Mouse (Mus musculus) lung, postnatal 10 days (tissue): Measurements from ENCODE around the gene Ppp1r1b.

ENCODE experiments used
- DNase-seq: peaks from one replicate; pipeline ENCODE4 v3.0.0; 2021

Ppp1r1b gene

GRCm38 (mm10) chr11:98347385-98348082 lies 670 bp upstream of the Ppp1r1b start:
- no peak for DNase-seq

DNA sequence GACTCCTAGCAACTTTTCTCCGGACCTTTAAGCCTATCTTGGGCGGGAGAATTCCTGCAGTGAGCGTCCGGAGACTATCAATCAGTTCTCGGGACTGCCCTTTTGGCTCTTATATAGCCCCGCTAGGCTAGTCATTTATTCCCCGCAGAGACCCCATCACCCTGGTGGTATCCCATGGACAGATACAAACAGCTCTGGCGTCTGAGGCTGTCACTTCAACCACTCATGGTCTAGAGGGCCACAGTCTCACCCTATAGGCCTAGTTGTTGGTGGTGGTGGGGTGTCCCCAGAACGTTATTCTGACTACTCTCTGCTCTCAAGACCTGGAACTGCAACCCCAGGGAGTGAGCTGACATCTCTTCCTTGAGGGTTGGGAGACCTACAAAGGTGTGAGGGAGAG lies 1.1 kb downstream of the Ppp1r1b start:
- no peak for DNase-seq

- DNase-seq, result no peak
Measured at GRCm38 (mm10) chr11:98352272-98352990, 4.2 kb downstream of the Ppp1r1b start.

DNA sequence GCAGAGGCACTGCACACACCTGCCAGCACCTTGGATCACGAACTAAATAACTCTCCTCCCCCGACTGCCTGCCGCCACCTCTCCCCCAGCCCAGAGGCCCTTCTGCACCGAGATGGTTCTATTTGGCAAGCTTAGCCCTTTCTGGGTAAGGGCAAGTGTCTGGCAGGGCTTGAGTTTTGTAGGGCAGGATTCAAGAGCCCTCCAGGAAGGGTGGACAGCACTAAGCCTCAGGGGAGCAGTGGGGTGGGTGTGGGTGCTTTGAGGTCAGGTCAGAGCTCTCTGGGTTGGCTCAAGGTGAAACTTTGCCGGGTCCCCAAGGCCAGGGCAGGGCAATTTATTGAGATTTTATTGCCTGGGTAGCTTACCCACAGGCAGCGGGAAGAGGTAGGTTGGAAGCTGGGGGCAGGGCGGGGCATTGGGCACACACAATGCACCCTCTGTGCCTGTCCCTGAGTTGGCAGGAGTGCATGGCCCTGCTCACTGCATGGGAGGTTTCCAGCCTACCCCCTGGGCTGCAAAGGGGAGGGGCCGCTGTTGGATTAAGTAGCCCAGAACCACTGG lies 5.5 kb downstream of the Ppp1r1b start:
- peak; percentile 53 for DNase-seq

DNA sequence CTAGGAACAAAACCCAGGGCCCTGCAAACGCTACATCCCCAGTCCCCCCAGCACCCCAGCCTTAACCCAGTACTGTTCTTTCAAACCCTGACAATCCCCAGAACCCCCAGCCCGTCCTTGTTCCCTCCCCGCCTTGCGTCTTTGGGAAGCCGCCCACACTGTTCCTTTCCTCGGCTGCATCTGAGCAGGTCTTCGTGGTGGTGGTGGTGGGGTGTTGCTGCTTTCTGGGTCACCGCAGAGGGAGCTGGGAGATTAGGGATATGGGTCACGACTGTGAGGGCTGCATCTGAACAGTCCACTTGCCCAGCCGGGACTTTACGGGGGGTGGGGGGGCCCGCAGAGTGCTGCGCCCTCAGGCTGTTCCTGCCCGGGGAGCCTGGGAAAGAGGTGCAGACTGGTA lies 6.2 kb downstream of the Ppp1r1b start:
- DNase-seq, result no peak

DNA sequence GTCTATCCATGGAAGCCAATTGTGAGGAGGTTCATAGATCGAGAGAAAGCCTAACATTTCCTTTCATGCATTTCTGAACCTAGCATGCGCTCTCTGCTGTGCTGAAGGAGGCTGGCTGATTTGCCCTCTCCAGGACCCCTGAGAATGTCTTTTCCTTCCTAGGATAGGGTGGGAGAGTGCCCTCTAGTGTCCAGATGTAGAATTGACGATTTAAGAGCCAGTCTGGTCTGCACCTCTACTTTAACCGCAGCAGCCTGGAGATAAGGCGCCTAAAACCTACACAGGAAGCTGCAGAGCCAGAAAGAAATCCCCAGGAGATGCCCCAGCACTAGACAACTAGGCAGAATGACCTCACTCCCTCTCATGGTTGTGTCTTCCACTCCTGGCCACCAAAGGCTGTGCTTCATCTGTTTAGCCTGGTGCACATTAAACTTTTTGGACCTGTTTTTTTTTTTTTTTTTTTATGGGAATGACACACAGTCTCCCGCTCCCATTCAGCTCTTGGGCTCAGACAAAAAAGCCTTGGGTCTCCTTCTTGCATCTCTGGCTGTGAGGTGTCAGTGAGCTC lies 7.6 kb downstream of the Ppp1r1b start:
- peak; percentile 80 for DNase-seq

DNA sequence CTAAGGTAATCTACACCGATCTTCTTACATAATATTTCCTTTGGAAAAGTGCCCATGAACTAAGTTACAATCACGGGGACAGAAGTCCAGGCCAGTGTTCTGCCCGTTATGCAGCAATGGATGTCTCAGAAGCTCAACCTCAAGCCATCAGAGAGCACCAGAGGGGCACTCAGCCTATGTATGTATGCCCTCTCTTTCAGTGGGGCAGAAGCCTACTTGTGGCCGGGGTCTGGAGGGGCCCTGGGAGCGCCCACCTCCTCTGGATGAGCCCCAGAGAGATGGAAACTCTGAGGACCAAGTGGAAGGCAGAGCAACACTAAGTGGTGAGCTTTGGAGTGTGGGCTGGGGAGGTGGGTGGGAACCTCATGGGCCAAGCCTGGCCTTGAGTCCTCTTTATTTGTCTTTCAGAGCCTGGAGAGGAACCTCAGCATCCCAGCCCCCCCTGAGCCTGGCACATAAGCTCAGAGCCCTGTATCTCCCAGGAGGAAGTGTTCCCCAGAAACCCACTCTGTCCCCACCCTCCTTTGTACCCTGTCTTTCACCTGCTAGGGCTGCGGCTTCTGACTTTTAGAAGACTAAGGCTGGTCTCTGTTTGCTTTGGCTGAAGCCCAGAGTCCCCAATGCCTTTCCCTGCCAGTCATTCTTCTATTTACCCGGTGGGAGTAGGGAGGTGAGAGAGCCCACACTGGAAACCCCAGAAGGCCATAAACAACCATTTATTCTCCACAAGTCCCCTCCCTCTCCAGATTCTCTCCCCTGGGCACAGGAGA lies 8.6 kb downstream of the Ppp1r1b start:
- DNase-seq, result no peak

- DNase-seq, result peak; percentile 70
Measured at GRCm38 (mm10) chr11:98357396-98358160, 9.4 kb downstream of the Ppp1r1b start.

DNA sequence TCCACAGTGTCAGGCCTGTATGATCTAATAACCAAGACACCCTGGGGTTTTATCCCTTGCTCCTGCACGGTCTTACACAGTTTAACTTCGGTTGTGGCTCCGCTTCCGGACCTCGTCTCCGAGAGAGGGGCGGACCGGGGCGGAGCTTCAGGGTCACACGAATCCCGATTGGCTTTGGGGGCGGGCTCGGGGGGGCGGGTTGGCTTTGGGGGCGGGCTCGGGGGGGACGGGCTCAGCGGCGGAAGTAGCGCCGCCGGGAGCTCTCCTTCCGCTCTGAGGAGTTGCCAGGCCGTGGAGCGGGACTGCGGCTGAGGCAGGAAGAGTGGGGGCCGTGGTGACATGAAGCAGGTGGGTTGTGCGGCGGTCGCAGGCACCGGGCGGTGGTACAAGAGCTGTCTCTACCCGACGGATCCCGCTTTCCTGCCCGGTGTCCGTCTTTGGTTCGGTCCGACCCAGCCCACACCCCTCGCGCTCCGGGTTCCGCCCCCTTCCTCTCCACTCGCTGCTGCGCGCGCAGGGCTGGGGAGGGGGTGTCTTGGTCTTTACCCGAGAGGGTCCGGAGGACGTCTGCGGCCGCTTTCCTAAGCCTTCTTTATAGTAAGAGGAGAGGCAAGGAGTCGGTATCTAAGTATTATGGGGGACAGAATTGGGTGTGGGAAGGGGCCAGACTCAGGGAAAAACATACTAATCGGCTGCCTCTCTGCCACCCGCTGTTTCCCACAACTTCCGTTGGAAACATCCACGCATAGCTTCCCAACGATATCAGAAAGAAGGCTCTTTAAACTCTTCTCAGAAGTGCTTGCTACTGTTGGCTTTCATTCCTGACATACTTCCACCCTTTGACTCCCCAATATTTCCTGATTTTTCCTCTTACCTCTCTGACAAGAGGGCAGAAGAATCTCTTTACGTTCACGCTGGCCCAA lies 10.2 kb downstream of the Ppp1r1b start, which contains the start of gene Stard3:
Gene Stard3, plus strand, starts transcription at position 208 of the 923 bp plus-strand sequence.
- DNase-seq, result peak; percentile 97

- DNase-seq, result no peak
Measured at GRCm38 (mm10) chr11:98360866-98361521, 12.8 kb downstream of the Ppp1r1b start.

GRCm38 (mm10) chr11:98363817-98364216 lies 15.6 kb downstream of the Ppp1r1b start:
- DNase-seq, result peak; percentile 32

DNA sequence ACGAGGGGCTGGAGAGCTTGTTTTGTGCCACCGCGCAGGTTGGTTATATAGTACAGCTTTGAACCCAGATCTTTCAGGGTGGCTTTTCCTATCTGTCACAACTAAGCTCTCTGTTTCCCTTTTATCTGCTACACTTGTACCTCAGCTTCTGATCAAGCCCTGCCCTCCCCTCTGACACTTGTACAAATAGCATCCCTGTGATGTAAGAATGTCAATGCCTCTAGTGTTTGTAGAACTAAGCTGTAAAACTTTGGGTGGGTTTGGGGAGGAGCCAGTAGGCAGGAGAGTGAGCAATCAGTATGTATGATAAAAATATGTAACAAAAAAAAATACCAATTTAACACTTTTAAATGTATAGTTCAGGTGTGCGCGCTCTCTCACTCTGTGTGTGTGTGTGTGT lies 16.2 kb downstream of the Ppp1r1b start:
- no peak for DNase-seq

DNA sequence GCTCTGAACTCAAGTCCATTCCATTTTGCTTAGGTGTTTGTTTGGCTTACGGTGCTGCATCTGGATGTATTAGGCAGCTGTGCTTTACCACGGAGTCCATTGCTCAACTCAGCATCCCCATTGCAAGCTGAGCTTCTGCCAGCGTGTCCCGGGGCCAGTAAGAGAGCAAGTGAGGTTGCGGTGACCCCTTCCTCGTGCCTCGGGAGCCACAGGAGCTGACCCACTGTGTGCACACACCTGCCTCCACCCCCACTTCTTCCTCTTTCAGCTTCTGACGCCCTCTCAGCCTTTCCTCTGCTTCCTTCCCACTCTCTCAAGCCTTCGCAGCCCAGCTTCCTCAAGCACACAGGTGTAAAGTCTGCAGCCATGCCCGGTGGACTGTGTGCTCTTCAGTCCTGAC lies 18.1 kb downstream of the Ppp1r1b start:
- no peak for DNase-seq

GRCm38 (mm10) chr11:98367171-98367862 lies 19.1 kb downstream of the Ppp1r1b start:
- DNase-seq, result no peak

DNA sequence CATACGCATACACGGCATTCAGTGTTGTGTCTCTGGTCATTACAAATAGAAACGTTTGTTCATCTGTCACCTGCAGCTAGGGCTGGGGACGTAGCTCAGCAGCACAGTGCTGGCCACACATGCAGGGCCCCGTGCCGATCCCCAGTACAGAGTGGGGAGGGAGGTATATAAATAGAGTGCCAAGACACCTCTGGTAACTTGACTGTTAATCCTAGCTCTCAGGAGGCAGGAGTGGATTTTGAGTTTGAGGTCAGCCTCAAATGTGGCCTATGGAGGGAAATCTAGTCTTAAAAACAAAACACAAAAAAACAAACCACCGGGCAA lies 19.6 kb downstream of the Ppp1r1b start:
- no peak for DNase-seq

- DNase-seq, result no peak
Measured at GRCm38 (mm10) chr11:98369337-98369736, 21.1 kb downstream of the Ppp1r1b start.

GRCm38 (mm10) chr11:98370588-98370987 lies 22.4 kb downstream of the Ppp1r1b start:
- no peak for DNase-seq

GRCm38 (mm10) chr11:98371556-98372240 lies 23.5 kb downstream of the Ppp1r1b start:
- no peak for DNase-seq

DNA sequence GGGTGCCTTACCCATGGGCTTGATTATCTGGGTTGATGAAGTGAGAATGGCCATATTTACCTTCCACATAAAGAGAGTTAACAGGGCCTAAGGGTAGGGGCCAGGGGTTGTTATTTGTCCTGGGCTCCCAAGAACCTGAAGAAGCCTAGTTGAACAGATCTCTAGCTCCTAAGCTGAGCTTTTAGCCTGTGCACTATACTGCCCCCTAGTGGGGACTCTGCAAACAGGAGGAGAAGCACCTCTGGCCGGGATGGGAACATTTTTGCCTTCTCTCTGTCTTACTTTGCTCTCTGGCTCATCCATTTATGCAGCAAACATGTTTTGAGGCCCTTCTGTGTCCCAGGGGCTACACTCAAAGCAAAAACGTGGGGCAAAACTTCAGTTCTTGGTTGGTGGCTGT lies 24.2 kb downstream of the Ppp1r1b start:
- DNase-seq, result peak; percentile 79
